ENCODE assay signal across 7 mouse cellular contexts in genomic region chr5:137530588-137531413, GRCm38 (mm10). TPM values are rescaled to one million over a fixed set of nuclear protein-coding genes. Genes with fewer than 3 reads are reported as not detected.
DNase-seq lines count a peak whose midpoint lies in the region; ATAC-seq and TF ChIP-seq lines count a peak whose summit lies in the region.

No protein-coding gene starts in this region.

- WGBS in hindbrain, embryonic 13.5 days: under 1% methylated on average over 43 of the region's 46 CpGs
- 3% methylated on average over 45 of the region's 46 CpGs for WGBS in macrophage (ENCODE audit: missing documents)

- peak; percentile 70 for ATAC-seq in hindbrain, embryonic 13.5 days (ENCODE audit: low FRiP score)

- peak; percentile 85 for DNase-seq in Muller cell, postnatal 12 days (ENCODE audit: inconsistent ontology term)
- peak; percentile 74 for DNase-seq in cerebellum, adult 9-10 months
- DNase-seq in frontal cortex, postnatal 10 days (ENCODE audit: low spot score in 2 of 2): peak; percentile 66 to 89
- DNase-seq in left cerebral cortex, adult 2 months (ENCODE audit: extremely low spot score in 1 of 2, low spot score in 2 of 2): peak; percentile 60 to 88
- peak; percentile 81 for DNase-seq in right cerebral cortex, postnatal 25 days

- peaks cover 43% of the 10 kb centered on the region for H3K36me3 ChIP-seq in hindbrain, embryonic 13.5 days
- peaks cover 43% of the 10 kb centered on the region for H3K36me3 ChIP-seq in macrophage (ENCODE audit: inconsistent target)

- H3K9ac ChIP-seq in hindbrain, embryonic 13.5 days: peak overlapping the region; percentile 100

- no peak for TF ChIP-seq CTCF in left cerebral cortex, adult 2 months (IDR thresholded peaks at IDR 0.05)

- H3K4me2 ChIP-seq in hindbrain, embryonic 13.5 days: peak overlapping the region; percentile 94

- no peaks in the 10 kb centered on the region for H3K27me3 ChIP-seq in hindbrain, embryonic 13.5 days

- H3K4me3 ChIP-seq in hindbrain, embryonic 13.5 days: peak overlapping the region; percentile 98
- H3K4me3 ChIP-seq in left cerebral cortex, adult 2 months: peak overlapping the region; percentile 97
- peak overlapping the region; percentile 97 for H3K4me3 ChIP-seq in macrophage (ENCODE audit: inconsistent target)

- peaks cover 55% of the 10 kb centered on the region for H3K79me2 ChIP-seq in macrophage (ENCODE audit: inconsistent target)

- peaks cover 46% of the 10 kb centered on the region for H3K4me1 ChIP-seq in hindbrain, embryonic 13.5 days (replicated peaks)

- peak overlapping the region; percentile 99 for H3K27ac ChIP-seq in hindbrain, embryonic 13.5 days
- H3K27ac ChIP-seq in left cerebral cortex, adult 2 months: peak overlapping the region; percentile 100
- peak overlapping the region; percentile 57 for H3K27ac ChIP-seq in macrophage

- no peaks in the 10 kb centered on the region for H3K9me3 ChIP-seq in hindbrain, embryonic 13.5 days

- intact Hi-C loops in left cerebral cortex, adult 2 months (cut with DNase I): loop anchor here (5.0 kb wide), 2 partner anchors 216 to 636 kb away; partner anchors contain the start of gene Tsc22d4

RNA-seq across cellular contexts. Expression of gene Epo, which starts 2.2 kb away (rescaled TPM):
- polyA plus RNA-seq in hindbrain, embryonic 13.5 days (2015; fragmentation: Nextera tagmentation; extraction: Ambion mirVana): not detected in 2 replicates
- not detected for total RNA-seq in left cerebral cortex, adult 2 months (2021)
- total RNA-seq in macrophage (2018; cell fraction: chromatin; rRNA removed): not detected
- total RNA-seq in macrophage (2018; cell fraction: cytosol; rRNA removed): not detected
- not detected for total RNA-seq in macrophage (2018; cell fraction: nucleus; rRNA removed)
- not detected in 3 replicates for polyA plus RNA-seq in macrophage (2018)

RNA-seq across cellular contexts. Expression of gene Gnb2, which starts 2.5 kb away (rescaled TPM):
- 529 and 536 TPM in 2 replicates for polyA plus RNA-seq in hindbrain, embryonic 13.5 days (2015; fragmentation: Nextera tagmentation; extraction: Ambion mirVana)
- 100 to 1,000 TPM; 570 to 583 TPM for total RNA-seq in left cerebral cortex, adult 2 months (2021)
- 100 to 1,000 TPM; 153 to 413 (median 282) TPM for total RNA-seq in macrophage (2018; cell fraction: chromatin; rRNA removed)
- 100 to 1,000 TPM; 299 to 454 (median 389) TPM for total RNA-seq in macrophage (2018; cell fraction: cytosol; rRNA removed)
- 100 to 1,000 TPM; 187 to 398 (median 299) TPM for total RNA-seq in macrophage (2018; cell fraction: nucleus; rRNA removed)
- 139 to 347 TPM (median 316 TPM) in 3 replicates for polyA plus RNA-seq in macrophage (2018)

RNA-seq across cellular contexts. Expression of gene Gigyf1, which starts 12.5 kb away (rescaled TPM):
- 17.9 and 19.5 TPM in 2 replicates for polyA plus RNA-seq in hindbrain, embryonic 13.5 days (2015; fragmentation: Nextera tagmentation; extraction: Ambion mirVana)
- 10 to 100 TPM; 58.1 to 59.9 TPM for total RNA-seq in left cerebral cortex, adult 2 months (2021)
- total RNA-seq in macrophage (2018; cell fraction: chromatin; rRNA removed): 100 to 1,000 TPM in 20 of 26 experiments, 10 to 100 TPM in 6; 71.0 to 222 (median 122) TPM
- 10 to 100 TPM in 24 of 26 experiments, 1 to 10 TPM in 2; 8.2 to 26.3 (median 17.5) TPM for total RNA-seq in macrophage (2018; cell fraction: cytosol; rRNA removed)
- total RNA-seq in macrophage (2018; cell fraction: nucleus; rRNA removed): 100 to 1,000 TPM in 2 of 26 experiments, 10 to 100 TPM in 24; 28.0 to 116 (median 53.6) TPM
- polyA plus RNA-seq in macrophage (2018): 8.7 to 17.9 TPM (median 11.5 TPM) in 3 replicates

RNA-seq across cellular contexts. Expression of gene Actl6b, which starts 22.5 kb away (rescaled TPM):
- polyA plus RNA-seq in hindbrain, embryonic 13.5 days (2015; fragmentation: Nextera tagmentation; extraction: Ambion mirVana): 256 and 271 TPM in 2 replicates
- 100 to 1,000 TPM; 103 to 111 TPM for total RNA-seq in left cerebral cortex, adult 2 months (2021)
- total RNA-seq in macrophage (2018; cell fraction: chromatin; rRNA removed): not detected
- not detected for total RNA-seq in macrophage (2018; cell fraction: cytosol; rRNA removed)
- total RNA-seq in macrophage (2018; cell fraction: nucleus; rRNA removed): not detected
- polyA plus RNA-seq in macrophage (2018): not detected in 3 replicates

RNA-seq across cellular contexts. Expression of gene Pop7, which starts 28.5 kb away (rescaled TPM):
- polyA plus RNA-seq in hindbrain, embryonic 13.5 days (2015; fragmentation: Nextera tagmentation; extraction: Ambion mirVana): 82.2 and 85.1 TPM in 2 replicates
- 10 to 100 TPM; 30.4 to 35.9 TPM for total RNA-seq in left cerebral cortex, adult 2 months (2021)
- 10 to 100 TPM in 1 of 26 experiments, 1 to 10 TPM in 25; 2.6 to 10.1 (median 5.6) TPM for total RNA-seq in macrophage (2018; cell fraction: chromatin; rRNA removed)
- total RNA-seq in macrophage (2018; cell fraction: cytosol; rRNA removed): 10 to 100 TPM; 17.5 to 26.2 (median 20.6) TPM
- 10 to 100 TPM in 12 of 26 experiments, 1 to 10 TPM in 14; 4.6 to 17.1 (median 9.2) TPM for total RNA-seq in macrophage (2018; cell fraction: nucleus; rRNA removed)
- 7.6 to 26.0 TPM (median 19.4 TPM) in 3 replicates for polyA plus RNA-seq in macrophage (2018)

Comparison
In these comparisons a context has a peak if more than half of its experiments do, and no peak if none do; other contexts are left out.
1. Peak in every context shown above with its lines: DNase-seq, ATAC-seq, H3K4me3 ChIP-seq and H3K27ac ChIP-seq.